Mouse (Mus musculus): ENCODE results near the gene Cxcr5.

DNA sequence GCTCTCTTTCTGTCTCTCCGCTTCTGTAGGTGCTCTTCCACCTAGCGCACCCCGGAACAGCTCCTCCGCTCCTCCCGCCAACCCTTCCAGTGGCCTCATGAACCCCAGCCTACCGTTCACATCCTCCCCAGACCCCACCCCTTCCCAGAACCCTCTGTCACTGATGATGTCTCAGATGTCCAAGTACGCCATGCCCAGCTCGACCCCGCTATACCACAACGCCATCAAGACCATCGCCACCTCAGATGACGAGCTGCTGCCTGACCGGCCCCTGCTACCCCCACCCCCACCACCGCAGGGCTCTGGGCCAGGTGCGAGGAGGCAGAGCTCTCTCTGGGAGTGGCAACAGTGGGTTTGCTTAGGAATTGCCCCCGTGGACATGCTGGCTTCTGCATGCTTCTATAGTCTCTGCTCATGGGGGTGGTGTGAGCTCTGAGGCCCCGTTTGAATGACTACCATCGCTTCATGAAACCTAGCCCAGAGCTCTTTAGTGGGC, 53.5 kb downstream of the Cxcr5 start:
- no peak for TF ChIP-seq TAL1 (IDR thresholded peaks at IDR 0.05; ENCODE audit: low read length)
- TF ChIP-seq GATA1 (IDR thresholded peaks at IDR 0.05; ENCODE audit: low read length) = no peak
